Mouse (Mus musculus) ES-E14 (cell line): Measurements from ENCODE around the gene Dmrt1. TPM values are rescaled to one million over a fixed set of nuclear protein-coding genes. Genes with fewer than 3 reads are reported as not detected.

Source experiments
- DNase-seq: peaks from one replicate; pipeline ENCODE4 v3.0.0-alpha.2; 2013; ENCODE audit warnings: low read depth, low spot score
- H3K27ac ChIP-seq: 2 replicates; pipeline ENCODE4 v1.5.1; 2012; ENCODE audit warnings: low read depth, mild to moderate bottlenecking, low read length, moderate library complexity, mixed read lengths; ENCODE audit not compliant: poor library complexity, insufficient read depth, severe bottlenecking
- H3K36me3 ChIP-seq: 2 replicates; pipeline ENCODE4 v1.6.1; 2012; ENCODE audit warnings: mild to moderate bottlenecking, low read length, moderate library complexity, mixed read lengths; ENCODE audit not compliant: control insufficient read depth, poor library complexity, insufficient read depth, severe bottlenecking
- H3K4me1 ChIP-seq, 2 experiments: fragments of 150-350 bp in 1 of 2; sonication (generic) in 1 of 2; 2 replicates each; pipeline ENCODE4 v1.6.1; 2012; ENCODE audit warnings: low read length in 2 of 2, mild to moderate bottlenecking in 1 of 2, mixed read lengths in 1 of 2; ENCODE audit not compliant: control insufficient read depth in 2 of 2, insufficient read depth in 2 of 2, poor library complexity in 1 of 2
- H3K4me3 ChIP-seq, 2 experiments: fragments of 150-350 bp in 1 of 2; sonication (generic) in 1 of 2; 2 replicates each; pipeline ENCODE4 v1.5.1; 2012; ENCODE audit warnings: low read length in 2 of 2, low read depth in 1 of 2, mild to moderate bottlenecking in 1 of 2, mixed read lengths in 1 of 2; ENCODE audit not compliant: insufficient read depth in 1 of 2, poor library complexity in 1 of 2, severe bottlenecking in 1 of 2
- H3K9ac ChIP-seq: 2 replicates; pipeline ENCODE4 v1.6.1; 2012; ENCODE audit warnings: low read depth, mild to moderate bottlenecking, low read length, mixed read lengths; ENCODE audit not compliant: poor library complexity, insufficient read depth, severe bottlenecking
- H3K9me3 ChIP-seq: fragments of 150-350 bp; sonication (generic); 2 replicates; pipeline ENCODE4 v1.6.1; 2012; ENCODE audit warnings: low read depth, mild to moderate bottlenecking, low read length; ENCODE audit not compliant: control insufficient read depth, insufficient read depth
- CHD2 ChIP-seq: IDR thresholded peaks from 2 replicates; pipeline ENCODE4 v1.6.1; 2014; ENCODE audit warnings: mild to moderate bottlenecking, low read depth, low read length, inconsistent platforms
- HCFC1 ChIP-seq: IDR thresholded peaks from 2 replicates; pipeline ENCODE4 v1.6.1; 2012; ENCODE audit warnings: low read length, inconsistent platforms, borderline replicate concordance; ENCODE audit not compliant: insufficient read depth
- MAFK ChIP-seq: IDR thresholded peaks from 2 replicates; pipeline ENCODE4 v1.6.1; 2014; ENCODE audit warnings: mild to moderate bottlenecking, low read depth, low read length, inconsistent platforms; ENCODE audit not compliant: insufficient read depth
- ZC3H11A ChIP-seq: IDR thresholded peaks from 2 replicates; pipeline ENCODE4 v1.6.1; 2012; ENCODE audit warnings: low read depth, mild to moderate bottlenecking, inconsistent platforms, low read length, borderline replicate concordance
- ZNF384 ChIP-seq: IDR thresholded peaks from 2 replicates; pipeline ENCODE4 v1.6.1; 2012; ENCODE audit warnings: low read depth, low read length, inconsistent platforms
- in situ Hi-C, 2 experiments: fragments of 600-800 bp; cut with MboI; formaldehyde crosslinking; loops; one replicate each; pipeline ENCODE4 v1.15.1; 2025; ENCODE audit warnings: low sequenced_read_pairs in 2 of 2, inconsistent platforms in 1 of 2; ENCODE audit not compliant: unreplicated experiment in 2 of 2
- total RNA-seq: library from RNA; depleted of rRNA; stranded (reverse); fragments of 300-350 nt; gene quantifications from 2 replicates; pipeline ENCODE4 v1.2.3, GENCODE M21; 2012

Dmrt1 gene
- total RNA-seq, 1 experiment = 12.3 TPM

- in situ Hi-C loops = no loop called here
- DNase-seq = no peak
- Histone ChIP-seq H3K36me3 (no peaks in the 10 kb centered on the region; the same call in 1 of the 2 replicates), H3K27ac (peak overlapping the region; percentile 71), H3K9me3 (no peaks in the 10 kb centered on the region), H3K4me3 (no peak overlapping the region), H3K4me1 (peaks cover 15 to 19% of the 10 kb centered on the region in 2 experiments), H3K9ac (peak overlapping the region; percentile 11; the same call in 1 of the 2 replicates)
- TF ChIP-seq MAFK = no peak
- no peak for TF ChIP-seq CHD2
- TF ChIP-seq ZNF384 = no peak
- no peak for TF ChIP-seq ZC3H11A
- TF ChIP-seq HCFC1 = no peak
These were observed 15.9 kb upstream of the Dmrt1 start for GRCm38 (mm10) chr19:25489546-25489945.

GRCm38 (mm10) chr19:25497434-25497833 lies 8.0 kb upstream of the Dmrt1 start:
- H3K4me3 ChIP-seq = no peak overlapping the region
- no peak for DNase-seq
- in situ Hi-C loops = no loop called here

GRCm38 (mm10) chr19:25504878-25505277 lies 540 bp upstream of the Dmrt1 start:
- peak overlapping the region in 1 of 2 experiments; percentile 66; a peak in 1 of 4 replicates for H3K4me3 ChIP-seq
- in situ Hi-C loops = no loop called here
- no peak for TF ChIP-seq HCFC1
- TF ChIP-seq MAFK = no peak
- TF ChIP-seq ZC3H11A = no peak
- no peak for TF ChIP-seq CHD2
- TF ChIP-seq ZNF384 = no peak
- no peak overlapping the region for H3K27ac ChIP-seq
- H3K9me3 ChIP-seq = no peaks in the 10 kb centered on the region
- no peak for DNase-seq
- peaks cover 2% of the 10 kb centered on the region; the same call in 1 of the 2 replicates for H3K36me3 ChIP-seq
- H3K9ac ChIP-seq = no peak overlapping the region; the same call in 1 of the 2 replicates
- peaks cover 0 to 8% of the 10 kb centered on the region in 2 experiments; a peak in 2 of 4 replicates for H3K4me1 ChIP-seq

More at GRCm38 (mm10) chr19:25497434-25497833, 8.0 kb upstream of the Dmrt1 start:
- Histone ChIP-seq H3K27ac (no peak overlapping the region), H3K36me3 (no peaks in the 10 kb centered on the region), H3K9ac (no peak overlapping the region), H3K9me3 (no peaks in the 10 kb centered on the region), H3K4me1 (peaks cover 0 to 4% of the 10 kb centered on the region in 2 experiments; a peak in 1 of 4 replicates)
- TF ChIP-seq ZNF384 = no peak
- TF ChIP-seq MAFK = no peak
- TF ChIP-seq HCFC1 = no peak
- no peak for TF ChIP-seq CHD2
- no peak for TF ChIP-seq ZC3H11A

GRCm38 (mm10) chr19:25506616-25507015 lies 1.2 kb downstream of the Dmrt1 start:
- TF ChIP-seq ZC3H11A (no peak), MAFK (no peak), ZNF384 (peak; percentile 43; the same call in 1 of the 2 replicates), CHD2 (no peak)
- peak overlapping the region; percentile 66 to 73 for H3K4me3 ChIP-seq
- H3K36me3 ChIP-seq = peaks cover 6% of the 10 kb centered on the region; the same call in 1 of the 2 replicates
- peaks cover 0 to 9% of the 10 kb centered on the region in 2 experiments; a peak in 2 of 4 replicates for H3K4me1 ChIP-seq
- in situ Hi-C loops = no loop called here
- H3K27ac ChIP-seq = no peak overlapping the region
- H3K9me3 ChIP-seq = no peaks in the 10 kb centered on the region
- peak; percentile 40 for DNase-seq
- H3K9ac ChIP-seq = peak overlapping the region; percentile 53
